Mouse (Mus musculus): ENCODE results near the gene Hs6st3. TPM values are rescaled to one million over a fixed set of nuclear protein-coding genes. Genes with fewer than 3 reads are reported as not detected.

Hs6st3 gene
- polyA plus RNA-seq, 2 experiments = 0.02 TPM; not detected in 1

DNA sequence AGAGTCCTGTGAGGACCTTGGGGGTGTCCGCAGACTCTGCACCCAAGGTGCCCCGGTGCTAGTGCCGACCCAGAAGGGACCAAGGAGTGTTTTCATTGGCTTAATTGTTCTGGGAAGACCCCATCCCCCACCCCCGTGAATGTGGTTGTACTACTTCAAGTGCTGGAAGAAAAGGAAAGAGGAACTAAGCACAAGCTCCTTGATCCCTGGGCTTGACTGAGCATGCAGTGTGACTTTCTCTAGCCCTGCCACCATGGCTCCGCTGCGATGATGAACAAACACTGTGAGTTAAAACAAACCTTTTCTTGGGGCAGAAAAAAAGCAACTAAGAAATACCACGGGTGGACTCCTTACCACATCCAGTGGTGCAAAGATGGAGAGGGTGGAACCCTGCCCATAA, 623.2 kb downstream of the Hs6st3 start:
- 52% methylated on average over 7 of the region's 7 CpGs for WGBS (ENCODE audit: insufficient replicate concordance)
- no peak overlapping the region for H3K4me3 ChIP-seq (ENCODE audit: insufficient read depth in 1 of 2, low read depth in 2 of 2, low read length in 2 of 2)
- TF ChIP-seq CTCF (IDR thresholded peaks at IDR 0.05; ENCODE audit: low read depth) = no peak
- no peak for TF ChIP-seq EP300 (IDR thresholded peaks at IDR 0.05; ENCODE audit: low read depth)
- DNase-seq (ENCODE audit: low read depth in 3 of 3, low spot score in 3 of 3) (no peak), ATAC-seq (ENCODE audit: insufficient read depth) (no peak)
- no peaks in the 10 kb centered on the region for H3K36me3 ChIP-seq (replicated peaks; ENCODE audit: control insufficient read depth, insufficient read depth, low read depth)
- no peak overlapping the region for H3K4me2 ChIP-seq (ENCODE audit: low read depth)
- no peaks in the 10 kb centered on the region for H3K27me3 ChIP-seq (ENCODE audit: control insufficient read depth, insufficient read depth, low read length)
- no peaks in the 10 kb centered on the region for H3K4me1 ChIP-seq (replicated peaks; ENCODE audit: control insufficient read depth in 2 of 2, insufficient read depth in 2 of 2, low read length in 1 of 2)
- no peak overlapping the region for H3K9ac ChIP-seq (replicated peaks)
- H3K27ac ChIP-seq = no peak overlapping the region
- H3K9me3 ChIP-seq (ENCODE audit: control insufficient read depth, low read length) = no peaks in the 10 kb centered on the region

DNA sequence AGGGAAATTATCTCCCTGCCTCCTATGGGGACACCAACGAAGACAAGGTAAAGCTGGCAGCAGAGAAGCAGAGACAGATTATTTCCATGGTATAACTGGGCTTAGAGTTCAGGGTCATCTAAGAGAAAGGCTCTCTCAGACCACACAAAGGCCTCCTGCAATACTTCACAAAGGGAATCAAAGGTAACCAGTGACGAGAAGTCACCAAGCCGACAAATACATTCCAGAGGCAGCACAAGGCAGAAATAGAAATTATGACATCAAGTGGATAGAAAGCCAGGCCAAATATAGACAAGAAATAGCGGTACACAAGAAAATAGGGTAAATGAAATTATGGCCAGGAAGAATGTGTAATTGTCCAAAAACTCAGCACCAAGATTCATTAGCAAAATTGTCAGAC, 633.9 kb downstream of the Hs6st3 start:
- Histone ChIP-seq H3K27me3 (ENCODE audit: control insufficient read depth, insufficient read depth, low read length) (no peaks in the 10 kb centered on the region), H3K4me2 (ENCODE audit: low read depth) (no peak overlapping the region), H3K4me1 (replicated peaks; ENCODE audit: control insufficient read depth in 2 of 2, insufficient read depth in 2 of 2, low read length in 1 of 2) (no peaks in the 10 kb centered on the region), H3K4me3 (ENCODE audit: insufficient read depth in 1 of 2, low read depth in 2 of 2, low read length in 2 of 2) (no peak overlapping the region), H3K9me3 (ENCODE audit: control insufficient read depth, low read length) (no peaks in the 10 kb centered on the region), H3K9ac (replicated peaks) (no peak overlapping the region), H3K36me3 (replicated peaks; ENCODE audit: control insufficient read depth, insufficient read depth, low read depth) (no peaks in the 10 kb centered on the region), H3K27ac (no peak overlapping the region)
- ATAC-seq (ENCODE audit: insufficient read depth) = no peak
- no peak for DNase-seq (ENCODE audit: low read depth in 3 of 3, low spot score in 3 of 3)
- 48% methylated on average over 4 of the region's 4 CpGs for WGBS (ENCODE audit: insufficient replicate concordance)
- TF ChIP-seq EP300 (IDR thresholded peaks at IDR 0.05; ENCODE audit: low read depth) (no peak), CTCF (IDR thresholded peaks at IDR 0.05; ENCODE audit: low read depth) (no peak)

GRCm38 (mm10) chr14:119776261-119776660, 638.1 kb downstream of the Hs6st3 start:
- Histone ChIP-seq H3K27me3 (ENCODE audit: control insufficient read depth, insufficient read depth, low read length) (no peaks in the 10 kb centered on the region), H3K9ac (replicated peaks) (no peak overlapping the region), H3K4me2 (ENCODE audit: low read depth) (no peak overlapping the region), H3K36me3 (replicated peaks; ENCODE audit: control insufficient read depth, insufficient read depth, low read depth) (no peaks in the 10 kb centered on the region), H3K27ac (no peak overlapping the region), H3K9me3 (ENCODE audit: control insufficient read depth, low read length) (no peaks in the 10 kb centered on the region), H3K4me1 (replicated peaks; ENCODE audit: control insufficient read depth in 2 of 2, insufficient read depth in 2 of 2, low read length in 1 of 2) (no peaks in the 10 kb centered on the region), H3K4me3 (ENCODE audit: insufficient read depth in 1 of 2, low read depth in 2 of 2, low read length in 2 of 2) (no peak overlapping the region)
- TF ChIP-seq CTCF (IDR thresholded peaks at IDR 0.05; ENCODE audit: low read depth) = no peak
- no peak for ATAC-seq (ENCODE audit: insufficient read depth)
- 48% methylated on average over 3 of the region's 3 CpGs for WGBS (ENCODE audit: insufficient replicate concordance)
- no peak for DNase-seq (ENCODE audit: low read depth in 3 of 3, low spot score in 3 of 3)

GRCm38 (mm10) chr14:119779982-119780588, 641.9 kb downstream of the Hs6st3 start:
- no peaks in the 10 kb centered on the region for H3K9me3 ChIP-seq (ENCODE audit: control insufficient read depth, low read length)
- H3K36me3 ChIP-seq (replicated peaks; ENCODE audit: control insufficient read depth, insufficient read depth, low read depth) = no peaks in the 10 kb centered on the region
- no peak overlapping the region for H3K4me3 ChIP-seq (ENCODE audit: insufficient read depth in 1 of 2, low read depth in 2 of 2, low read length in 2 of 2)
- DNase-seq (ENCODE audit: low read depth in 3 of 3, low spot score in 3 of 3) = no peak
- no peaks in the 10 kb centered on the region for H3K27me3 ChIP-seq (ENCODE audit: control insufficient read depth, insufficient read depth, low read length)
- no peak for TF ChIP-seq CTCF (IDR thresholded peaks at IDR 0.05; ENCODE audit: low read depth)
- TF ChIP-seq EP300 (IDR thresholded peaks at IDR 0.05; ENCODE audit: low read depth) = no peak
- no peak for ATAC-seq (ENCODE audit: insufficient read depth)
- H3K27ac ChIP-seq = no peak overlapping the region
- 65% methylated on average over 12 of the region's 12 CpGs for WGBS (ENCODE audit: insufficient replicate concordance)
- H3K4me2 ChIP-seq (ENCODE audit: low read depth) = no peak overlapping the region
- no peaks in the 10 kb centered on the region for H3K4me1 ChIP-seq (replicated peaks; ENCODE audit: control insufficient read depth in 2 of 2, insufficient read depth in 2 of 2, low read length in 1 of 2)
- H3K9ac ChIP-seq (replicated peaks) = no peak overlapping the region

DNA sequence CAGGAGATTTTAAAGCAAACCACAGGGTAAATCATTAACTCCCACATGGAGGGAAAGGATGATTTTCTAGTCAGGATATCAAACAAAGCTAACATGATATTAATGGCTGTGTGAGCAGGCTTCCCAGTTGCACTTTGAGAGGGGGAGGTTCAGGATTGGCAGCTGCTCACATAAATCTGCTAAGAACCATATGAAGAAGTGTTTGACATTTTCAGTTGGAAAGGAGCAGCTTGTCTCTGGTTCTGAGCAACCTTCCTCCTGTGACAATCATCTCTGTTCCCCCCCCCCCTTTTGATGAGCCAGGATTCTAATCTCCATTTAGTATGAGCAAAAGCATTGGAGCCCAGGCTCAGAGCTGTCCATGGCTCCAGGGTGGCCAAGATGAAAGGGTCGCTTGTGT, 643.0 kb downstream of the Hs6st3 start:
- H3K9me3 ChIP-seq (ENCODE audit: control insufficient read depth, low read length) = no peaks in the 10 kb centered on the region
- 65% methylated on average over 1 of the region's 1 CpGs for WGBS (ENCODE audit: insufficient replicate concordance)
- TF ChIP-seq EP300 (IDR thresholded peaks at IDR 0.05; ENCODE audit: low read depth) (no peak), CTCF (IDR thresholded peaks at IDR 0.05; ENCODE audit: low read depth) (no peak)
- H3K27ac ChIP-seq = no peak overlapping the region
- H3K4me1 ChIP-seq (replicated peaks; ENCODE audit: control insufficient read depth in 2 of 2, insufficient read depth in 2 of 2, low read length in 1 of 2) = no peaks in the 10 kb centered on the region
- no peaks in the 10 kb centered on the region for H3K36me3 ChIP-seq (replicated peaks; ENCODE audit: control insufficient read depth, insufficient read depth, low read depth)
- DNase-seq (ENCODE audit: low read depth in 3 of 3, low spot score in 3 of 3) (no peak), ATAC-seq (ENCODE audit: insufficient read depth) (no peak)
- H3K4me3 ChIP-seq (ENCODE audit: insufficient read depth in 1 of 2, low read depth in 2 of 2, low read length in 2 of 2) = no peak overlapping the region
- H3K27me3 ChIP-seq (ENCODE audit: control insufficient read depth, insufficient read depth, low read length) = no peaks in the 10 kb centered on the region
- H3K4me2 ChIP-seq (ENCODE audit: low read depth) = no peak overlapping the region
- no peak overlapping the region for H3K9ac ChIP-seq (replicated peaks)

Data from liver, embryonic 14.5 days (tissue).